Mouse (Mus musculus): ENCODE results near the gene Frmd8.
A peak's percentile ranks its signal among the peaks of the same experiment; 100 is the strongest.

Frmd8 gene

DNA sequence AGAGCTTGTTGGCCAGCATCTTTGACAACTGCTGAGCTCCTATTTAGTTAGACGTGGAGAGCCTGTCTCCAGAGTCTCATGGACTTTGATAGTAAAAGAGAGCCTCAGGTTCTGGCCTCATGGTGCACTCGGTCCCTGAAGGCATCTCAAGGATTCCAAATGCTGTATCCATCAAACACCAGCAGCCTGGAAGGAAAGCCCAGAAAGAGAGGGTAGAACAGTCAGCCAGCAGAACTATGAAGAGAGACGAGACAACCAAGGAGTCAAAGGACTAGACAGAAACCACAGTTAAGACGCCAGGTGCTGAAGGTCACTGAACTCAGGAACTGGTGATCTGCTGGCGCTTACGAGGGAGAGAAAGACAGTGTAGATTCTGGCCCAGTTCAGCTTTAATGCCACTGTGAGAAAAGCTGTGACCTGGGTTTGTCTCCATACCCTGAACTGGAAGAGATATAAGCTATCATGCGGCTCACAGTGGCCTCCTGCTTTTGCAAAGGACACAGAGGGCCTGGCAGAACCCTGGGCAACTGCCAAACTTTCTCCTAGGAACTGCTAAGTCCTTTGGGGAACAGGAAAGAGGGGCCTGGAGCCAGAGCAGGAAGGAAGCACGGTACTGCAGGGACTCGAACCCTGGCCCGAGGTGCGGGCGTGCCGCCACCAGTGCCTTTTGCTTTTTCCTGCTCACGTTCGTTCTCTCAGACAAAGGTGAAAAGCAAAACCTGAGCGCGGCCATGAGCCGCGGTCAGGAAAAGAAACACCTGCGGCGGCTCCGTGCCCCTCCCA is 50.8 kb downstream of the Frmd8 start:
- Histone ChIP-seq H3K36me3 (ENCODE audit: insufficient read depth, low read length) (peaks cover 45% of the 10 kb centered on the region), H3K4me3 (replicated peaks; ENCODE audit: low read length) (peak overlapping the region; percentile 66), H3K27me3 (ENCODE audit: insufficient read depth, low read length) (no peaks in the 10 kb centered on the region), H3K9me3 (ENCODE audit: low read length) (no peaks in the 10 kb centered on the region), H3K4me1 (replicated peaks; ENCODE audit: low read depth, low read length) (peaks cover 74% of the 10 kb centered on the region)
- no peak for TF ChIP-seq POU5F1 (IDR thresholded peaks at IDR 0.05; ENCODE audit: borderline replicate concordance, low read length)
- no peak for TF ChIP-seq NANOG (IDR thresholded peaks at IDR 0.05; ENCODE audit: borderline replicate concordance, low read length)
- TF ChIP-seq CTCF (conservative IDR thresholded peaks at IDR 0.05; ENCODE audit: low read length), result no peak

DNA sequence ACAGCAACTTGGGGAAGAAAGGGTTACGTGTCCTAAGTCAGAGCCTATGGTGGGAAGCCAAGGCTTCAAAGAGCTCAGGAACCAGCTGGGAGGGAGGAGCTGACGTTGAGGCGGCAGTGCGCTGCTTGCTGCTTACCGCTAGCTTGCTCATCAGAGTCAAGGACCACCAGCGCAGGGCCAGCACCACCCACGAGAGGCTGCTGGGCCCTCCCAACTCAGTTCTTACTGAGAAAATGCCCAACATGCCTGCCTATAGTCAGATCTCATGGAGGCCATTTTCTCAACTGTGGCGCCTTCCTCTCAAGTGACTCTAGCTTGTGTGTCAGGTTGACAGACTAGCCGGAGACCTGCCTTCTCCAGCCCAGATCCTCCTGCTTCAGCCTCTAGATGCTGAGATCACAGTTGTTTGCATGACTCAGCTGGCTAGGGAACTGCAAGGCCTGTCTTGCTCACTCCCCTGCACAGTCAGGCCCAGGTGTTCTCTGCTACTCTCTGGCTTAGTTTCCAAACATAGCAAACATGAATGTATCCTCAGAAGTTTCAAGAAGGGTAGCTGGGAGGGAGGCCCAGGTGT is 51.7 kb downstream of the Frmd8 start:
- TF ChIP-seq POU5F1 (IDR thresholded peaks at IDR 0.05; ENCODE audit: borderline replicate concordance, low read length), result no peak
- TF ChIP-seq CTCF (conservative IDR thresholded peaks at IDR 0.05; ENCODE audit: low read length), result no peak
- TF ChIP-seq NANOG (IDR thresholded peaks at IDR 0.05; ENCODE audit: borderline replicate concordance, low read length), result no peak
- H3K27me3 ChIP-seq (ENCODE audit: insufficient read depth, low read length), result no peaks in the 10 kb centered on the region
- H3K36me3 ChIP-seq (ENCODE audit: insufficient read depth, low read length), result peaks cover 36% of the 10 kb centered on the region
- H3K4me1 ChIP-seq (replicated peaks; ENCODE audit: low read depth, low read length), result peaks cover 76% of the 10 kb centered on the region
- no peaks in the 10 kb centered on the region for H3K9me3 ChIP-seq (ENCODE audit: low read length)
- peak overlapping the region; percentile 53 for H3K4me3 ChIP-seq (replicated peaks; ENCODE audit: low read length)

DNA sequence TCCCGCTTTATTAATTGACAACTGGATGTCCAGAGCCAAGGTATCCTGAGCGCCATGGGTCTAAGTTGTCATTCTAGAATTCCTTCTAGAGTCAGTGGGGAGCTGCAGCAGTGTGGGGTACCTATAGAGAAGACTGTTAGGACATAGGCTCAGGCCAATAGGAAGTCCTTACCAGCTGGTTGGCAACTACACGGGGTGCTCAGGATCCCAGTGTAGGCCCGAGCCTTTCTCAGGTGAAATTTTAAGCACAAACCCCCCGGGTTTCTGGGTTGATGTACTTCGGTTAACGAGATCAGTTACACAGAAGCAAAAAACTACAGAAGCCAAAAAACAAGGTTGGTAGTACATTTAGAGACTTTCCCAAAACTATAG is 52.3 kb downstream of the Frmd8 start:
- TF ChIP-seq NANOG (IDR thresholded peaks at IDR 0.05; ENCODE audit: borderline replicate concordance, low read length) (no peak), POU5F1 (IDR thresholded peaks at IDR 0.05; ENCODE audit: borderline replicate concordance, low read length) (no peak), CTCF (conservative IDR thresholded peaks at IDR 0.05; ENCODE audit: low read length) (no peak)
- H3K36me3 ChIP-seq (ENCODE audit: insufficient read depth, low read length), result peaks cover 32% of the 10 kb centered on the region
- H3K27me3 ChIP-seq (ENCODE audit: insufficient read depth, low read length), result no peaks in the 10 kb centered on the region
- peaks cover 80% of the 10 kb centered on the region for H3K4me1 ChIP-seq (replicated peaks; ENCODE audit: low read depth, low read length)
- H3K4me3 ChIP-seq (replicated peaks; ENCODE audit: low read length), result peak overlapping the region; percentile 24; the same call in 1 of the 2 replicates
- H3K9me3 ChIP-seq (ENCODE audit: low read length), result no peaks in the 10 kb centered on the region

DNA sequence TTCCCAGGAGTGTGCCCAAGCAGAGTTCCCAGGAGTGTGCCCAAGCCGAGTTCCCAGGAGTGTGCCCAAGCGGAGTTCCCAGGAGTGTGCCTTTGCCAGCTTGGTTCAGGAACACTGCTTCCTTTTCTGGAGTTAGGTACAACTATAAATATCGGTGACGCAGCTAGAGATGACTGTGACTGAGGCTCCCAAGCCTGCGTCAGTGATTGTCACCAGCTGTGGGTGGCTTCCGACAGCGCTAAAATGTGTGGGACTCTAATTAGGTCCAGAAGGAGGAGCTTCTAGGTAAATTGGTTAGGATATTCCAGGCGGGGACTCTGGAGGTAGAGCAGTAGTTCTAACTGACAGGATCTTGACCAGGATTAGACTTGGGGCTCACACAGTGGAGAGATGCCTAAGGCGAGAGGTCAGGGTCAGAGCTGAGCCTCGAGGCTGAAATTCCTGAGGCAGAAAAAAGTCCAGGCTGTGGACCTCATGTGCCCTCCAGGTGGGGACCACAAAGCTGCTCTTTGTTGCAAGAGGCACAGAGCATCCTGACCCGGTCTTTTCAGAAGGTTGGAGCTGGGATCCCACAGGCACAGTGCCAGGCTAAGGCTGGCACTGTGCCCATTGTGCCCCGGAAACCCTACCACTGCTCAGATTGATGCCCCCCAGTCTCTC is 52.8 kb downstream of the Frmd8 start:
- H3K27me3 ChIP-seq (ENCODE audit: insufficient read depth, low read length), result no peaks in the 10 kb centered on the region
- TF ChIP-seq POU5F1 (IDR thresholded peaks at IDR 0.05; ENCODE audit: borderline replicate concordance, low read length), result no peak
- no peak for TF ChIP-seq CTCF (conservative IDR thresholded peaks at IDR 0.05; ENCODE audit: low read length)
- TF ChIP-seq NANOG (IDR thresholded peaks at IDR 0.05; ENCODE audit: borderline replicate concordance, low read length), result no peak
- H3K4me1 ChIP-seq (replicated peaks; ENCODE audit: low read depth, low read length), result peaks cover 81% of the 10 kb centered on the region
- peak overlapping the region; percentile 24; the same call in 1 of the 2 replicates for H3K4me3 ChIP-seq (replicated peaks; ENCODE audit: low read length)
- H3K9me3 ChIP-seq (ENCODE audit: low read length), result no peaks in the 10 kb centered on the region
- H3K36me3 ChIP-seq (ENCODE audit: insufficient read depth, low read length), result peaks cover 27% of the 10 kb centered on the region

DNA sequence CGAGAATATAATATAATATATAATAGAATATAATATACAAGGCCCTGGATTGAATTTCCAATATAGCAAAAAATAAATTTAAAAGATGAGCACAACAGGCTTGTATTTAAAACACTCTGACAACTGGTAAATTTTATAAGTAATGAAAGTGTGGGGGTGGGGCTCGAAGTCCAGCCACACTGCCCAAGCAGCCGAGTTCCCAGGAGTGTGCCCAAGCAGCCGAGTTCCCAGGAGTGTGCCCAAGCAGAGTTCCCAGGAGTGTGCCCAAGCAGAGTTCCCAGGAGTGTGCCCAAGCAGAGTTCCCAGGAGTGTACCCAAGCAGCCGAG is 53.3 kb downstream of the Frmd8 start:
- Histone ChIP-seq H3K4me1 (replicated peaks; ENCODE audit: low read depth, low read length) (peaks cover 84% of the 10 kb centered on the region), H3K36me3 (ENCODE audit: insufficient read depth, low read length) (peaks cover 22% of the 10 kb centered on the region), H3K27me3 (ENCODE audit: insufficient read depth, low read length) (no peaks in the 10 kb centered on the region), H3K9me3 (ENCODE audit: low read length) (no peaks in the 10 kb centered on the region), H3K4me3 (replicated peaks; ENCODE audit: low read length) (no peak overlapping the region)
- no peak for TF ChIP-seq CTCF (conservative IDR thresholded peaks at IDR 0.05; ENCODE audit: low read length)
- no peak for TF ChIP-seq NANOG (IDR thresholded peaks at IDR 0.05; ENCODE audit: borderline replicate concordance, low read length)
- TF ChIP-seq POU5F1 (IDR thresholded peaks at IDR 0.05; ENCODE audit: borderline replicate concordance, low read length), result no peak

DNA sequence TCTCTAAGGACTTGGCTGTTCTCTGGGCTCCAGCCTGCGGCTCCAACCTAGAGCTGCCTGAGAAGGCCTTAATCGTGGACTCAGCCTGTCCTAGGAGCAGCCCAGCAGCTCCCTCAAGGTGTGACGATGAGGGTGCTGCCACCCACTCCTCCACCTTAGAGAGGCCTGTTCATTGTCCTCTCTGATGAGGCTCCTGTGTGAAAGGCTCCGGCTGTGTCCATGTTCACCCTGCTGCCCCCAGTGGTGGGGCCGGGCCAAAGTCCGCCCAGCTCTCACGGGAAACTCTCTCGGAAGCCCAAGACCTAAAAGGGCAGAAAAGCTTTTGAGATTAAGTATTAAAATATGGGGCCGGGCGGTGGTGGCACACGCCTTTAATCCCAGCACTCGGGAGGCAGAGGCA is 55.5 kb downstream of the Frmd8 start:
- H3K4me1 ChIP-seq (replicated peaks; ENCODE audit: low read depth, low read length), result peaks cover 87% of the 10 kb centered on the region
- H3K36me3 ChIP-seq (ENCODE audit: insufficient read depth, low read length), result 0 out of 2 replicates have a peak, but pooled peaks cover 3% of the 10 kb centered on the region
- no peaks in the 10 kb centered on the region for H3K9me3 ChIP-seq (ENCODE audit: low read length)
- TF ChIP-seq NANOG (IDR thresholded peaks at IDR 0.05; ENCODE audit: borderline replicate concordance, low read length), result no peak
- TF ChIP-seq CTCF (conservative IDR thresholded peaks at IDR 0.05; ENCODE audit: low read length), result peak; percentile 16; the same call in 1 of the 2 replicates
- TF ChIP-seq POU5F1 (IDR thresholded peaks at IDR 0.05; ENCODE audit: borderline replicate concordance, low read length), result no peak
- H3K27me3 ChIP-seq (ENCODE audit: insufficient read depth, low read length), result no peaks in the 10 kb centered on the region
- peak overlapping the region; percentile 48; the same call in 1 of the 2 replicates for H3K4me3 ChIP-seq (replicated peaks; ENCODE audit: low read length)

DNA sequence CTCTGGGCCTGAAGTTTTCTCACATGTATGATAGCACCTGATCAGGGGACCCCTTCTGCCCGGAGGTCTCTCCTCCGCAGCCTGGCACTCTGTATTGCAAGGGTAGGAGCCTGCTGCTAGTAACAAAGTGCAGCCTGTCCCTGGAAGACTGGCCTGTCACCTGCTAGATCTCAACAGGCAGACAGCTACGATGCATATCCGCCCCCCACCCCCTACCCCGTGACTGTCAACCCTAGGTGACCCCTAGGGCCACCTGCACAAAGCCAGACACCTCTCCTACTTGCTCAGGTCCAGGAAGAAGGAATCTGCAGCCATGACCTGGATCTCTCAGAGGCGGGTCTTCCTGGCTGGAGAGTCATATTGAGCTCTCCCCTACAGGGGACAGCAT is 56.5 kb downstream of the Frmd8 start:
- peak overlapping the region; percentile 48 for H3K4me3 ChIP-seq (replicated peaks; ENCODE audit: low read length)
- no peaks in the 10 kb centered on the region for H3K27me3 ChIP-seq (ENCODE audit: insufficient read depth, low read length)
- no peak for TF ChIP-seq CTCF (conservative IDR thresholded peaks at IDR 0.05; ENCODE audit: low read length)
- no peak for TF ChIP-seq NANOG (IDR thresholded peaks at IDR 0.05; ENCODE audit: borderline replicate concordance, low read length)
- no peak for TF ChIP-seq POU5F1 (IDR thresholded peaks at IDR 0.05; ENCODE audit: borderline replicate concordance, low read length)
- H3K4me1 ChIP-seq (replicated peaks; ENCODE audit: low read depth, low read length), result peaks cover 87% of the 10 kb centered on the region
- H3K9me3 ChIP-seq (ENCODE audit: low read length), result no peaks in the 10 kb centered on the region
- H3K36me3 ChIP-seq (ENCODE audit: insufficient read depth, low read length), result no peaks in the 10 kb centered on the region
